Mouse (Mus musculus) heart, adult 2 months (tissue): ENCODE results near the gene Tmem145.

Source experiments
- CTCF ChIP-seq: fragments of 200-600 bp; IDR thresholded peaks from 2 replicates; pipeline ENCODE4 v1.8.1; 2022; ENCODE audit warnings: antibody characterized with exemption, mild to moderate bottlenecking, moderate library complexity
- EP300 ChIP-seq: fragments of 200-500 bp; IDR thresholded peaks from 2 replicates; pipeline ENCODE4 v1.6.1; 2011; ENCODE audit warnings: low read depth, low read length, control low read depth; ENCODE audit not compliant: insufficient read depth

DNA sequence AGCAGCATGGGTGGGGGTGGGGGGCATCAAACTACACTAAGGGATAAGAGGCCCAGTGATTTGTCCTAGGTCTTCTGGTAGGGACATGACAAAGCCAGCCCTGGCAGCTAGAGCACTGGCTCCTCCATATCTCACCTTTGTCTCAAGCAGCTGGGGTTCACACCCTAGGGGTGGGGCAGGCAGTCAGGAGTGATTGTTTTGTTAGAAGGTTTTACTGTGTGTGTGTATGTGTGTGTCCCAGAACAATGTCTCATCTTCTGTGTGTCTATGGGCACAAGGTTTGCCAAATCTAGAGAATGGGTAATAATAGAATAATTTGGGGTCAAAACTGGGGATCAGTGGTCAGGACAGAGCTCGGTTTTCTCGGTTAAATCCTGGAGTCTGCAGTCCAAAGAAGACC is 425 bp upstream of the Tmem145 start:
- TF ChIP-seq EP300 (no peak), CTCF (no peak)
